Mouse (Mus musculus) inflammation-experienced regulatory T-cells, adult 16 weeks (primary cell): ENCODE results near the gene Gle1. TPM values are rescaled to one million over a fixed set of nuclear protein-coding genes. Genes with fewer than 3 reads are reported as not detected.

Experiments used
- polyA plus RNA-seq: library from polyadenylated mRNA; unstranded; fragments of 100-300 nt; shearing (Covaris generic); gene quantifications from one replicate; pipeline ENCODE4 v1.2.1, GENCODE M21; 2017

Gene Gle1
- 84.5 TPM for polyA plus RNA-seq

DNA sequence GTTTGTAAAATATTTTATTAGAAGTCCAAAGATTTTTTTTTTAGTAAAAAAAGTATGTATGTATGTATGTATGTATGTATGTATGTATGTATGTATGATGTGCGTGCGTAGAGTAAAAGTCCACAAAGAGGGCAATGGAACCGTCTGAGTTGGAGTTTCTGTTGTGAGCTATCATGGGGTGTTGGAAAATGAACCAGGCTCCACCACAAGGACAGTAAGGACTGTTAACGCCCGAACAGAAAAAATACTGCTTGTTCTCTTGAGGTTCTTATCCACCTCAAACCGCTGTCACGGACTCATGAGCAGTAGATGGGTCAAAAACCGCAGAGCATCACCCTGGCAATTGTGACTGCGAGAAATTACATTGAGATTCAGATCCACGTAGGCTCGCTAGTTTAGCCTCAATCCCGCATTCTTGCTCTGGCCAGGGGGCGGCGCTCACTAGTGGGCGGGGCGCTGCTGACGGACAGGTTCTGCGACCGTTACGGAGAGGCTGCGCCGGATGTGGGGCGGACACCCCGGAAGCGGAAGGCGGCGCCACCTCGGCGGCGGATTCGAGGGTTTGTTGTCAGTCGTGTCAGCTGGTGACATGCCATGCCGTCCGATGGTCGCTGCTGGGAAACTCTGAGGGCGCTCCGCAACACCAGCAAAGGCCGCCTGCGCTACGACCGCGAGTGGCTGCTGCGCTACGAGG is at the start of gene Gle1:
Gene Gle1, plus strand, starts transcription at position 521 of the 694 bp plus-strand sequence.

DNA sequence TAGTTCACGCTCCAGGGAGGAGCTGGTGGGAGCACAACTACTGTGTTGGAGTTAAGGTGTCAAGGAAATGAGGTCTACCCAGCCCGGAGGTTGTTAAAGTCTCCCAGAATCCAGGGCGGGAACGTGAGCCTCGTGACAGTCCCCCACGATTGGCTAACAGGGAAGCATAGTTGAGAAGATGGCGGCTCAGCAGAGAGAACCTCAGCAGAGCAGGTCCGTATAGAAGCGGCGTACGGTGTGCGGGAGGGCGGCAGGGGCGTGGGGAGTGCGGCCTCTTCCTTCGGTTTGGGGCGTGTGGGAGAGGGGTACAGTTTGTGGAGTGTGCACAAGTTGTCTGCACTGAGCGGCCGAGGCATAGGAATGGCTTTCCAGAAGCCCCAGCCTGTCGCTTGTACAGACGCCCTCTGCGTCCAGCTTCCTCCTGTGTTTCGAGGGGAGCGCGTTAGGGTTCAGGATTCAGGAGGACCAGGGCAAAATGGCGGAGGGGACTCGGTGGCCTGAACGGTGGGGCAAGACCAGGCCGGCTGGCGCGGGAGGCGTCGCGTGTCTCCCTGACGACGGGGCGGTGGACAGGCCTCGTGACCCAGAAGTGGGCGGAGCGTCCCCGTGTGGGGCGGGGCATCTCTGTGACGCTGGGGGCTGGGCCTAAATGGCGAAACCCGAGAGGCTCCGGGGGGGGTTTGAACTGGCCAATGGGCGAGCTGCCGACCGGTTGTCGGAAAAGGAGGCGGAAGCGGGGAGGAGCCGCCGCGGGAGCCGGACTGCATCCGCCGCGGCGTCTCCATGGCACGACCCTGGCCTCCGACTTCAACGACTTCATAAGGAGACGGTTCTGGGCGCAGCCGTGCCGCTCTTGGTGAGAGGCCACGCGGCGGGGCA is 45.9 kb upstream of the Gle1 start, which contains the start of gene Odf2:
Gene Odf2, plus strand, starts transcription at position 156 of the 879 bp plus-strand sequence.

DNA sequence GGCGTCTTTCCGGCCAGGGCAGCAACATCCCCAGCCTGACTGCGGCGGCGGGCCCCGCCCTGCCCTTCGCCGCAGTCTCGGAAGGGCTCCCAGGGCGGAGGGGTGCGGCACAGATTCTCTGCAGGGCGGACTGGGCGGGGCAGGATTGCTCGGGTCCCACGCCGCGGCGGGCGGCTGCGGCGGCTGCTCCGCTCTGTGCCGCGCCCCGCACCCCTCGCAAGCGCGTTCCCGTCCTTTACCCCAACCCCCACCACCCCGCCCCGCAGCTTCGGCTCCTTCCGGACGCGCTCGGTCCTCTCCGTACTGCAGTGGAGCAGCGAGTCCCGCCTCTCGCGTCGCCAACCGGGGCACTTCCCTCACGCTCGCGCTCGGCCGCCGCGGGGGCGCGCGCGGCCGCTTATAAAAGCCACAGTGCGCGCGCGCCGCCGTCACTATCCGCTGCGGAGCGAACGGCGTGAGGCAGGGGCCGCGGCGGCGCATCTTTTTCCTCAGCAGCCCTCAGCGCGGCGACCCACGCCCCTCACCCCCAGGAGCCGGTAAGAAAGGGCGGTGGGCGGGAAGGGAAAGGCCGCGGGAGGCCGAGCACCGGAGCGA is 30.1 kb downstream of the Gle1 start, which contains the start of gene Sptan1:
Gene Sptan1, plus strand, starts transcription at position 311 of the 594 bp plus-strand sequence.

Other genes starting within 250 kb of the Gle1 start
- gene Gm13420, start 183.7 kb upstream of the Gle1 start, polyA plus RNA-seq = not detected
- gene Gm13547, start 176.1 kb upstream of the Gle1 start, polyA plus RNA-seq = 0.61 TPM
- 10.7 TPM for gene Coq4, start 147.9 kb upstream of the Gle1 start, polyA plus RNA-seq
- gene Trub2, start 146.9 kb upstream of the Gle1 start, polyA plus RNA-seq = 41.5 TPM
- gene Slc27a4, start 132.8 kb upstream of the Gle1 start, polyA plus RNA-seq = 3.7 TPM
- gene Urm1, start 115.4 kb upstream of the Gle1 start, polyA plus RNA-seq = 19.7 TPM
- gene Cercam, start 66.3 kb upstream of the Gle1 start, polyA plus RNA-seq = 0.41 TPM
- gene Odf2, start 46.2 kb upstream of the Gle1 start, polyA plus RNA-seq = 85.8 TPM
- gene Sptan1, start 30.1 kb downstream of the Gle1 start, polyA plus RNA-seq = 124 TPM
- 1.7 TPM for gene Wdr34, start 113.5 kb downstream of the Gle1 start, polyA plus RNA-seq
- 141 TPM for gene Set, start 122.0 kb downstream of the Gle1 start, polyA plus RNA-seq
- gene Pkn3, start 142.3 kb downstream of the Gle1 start, polyA plus RNA-seq = 2.5 TPM
- 32.3 TPM for gene Zdhhc12, start 158.2 kb downstream of the Gle1 start, polyA plus RNA-seq
- 37.3 TPM for gene Zer1, start 189.2 kb downstream of the Gle1 start, polyA plus RNA-seq
- gene Tbc1d13, start 198.3 kb downstream of the Gle1 start, polyA plus RNA-seq = 8.8 TPM
- gene Endog, start 236.1 kb downstream of the Gle1 start, polyA plus RNA-seq = 2.6 TPM
- gene Spout1, start 243.0 kb downstream of the Gle1 start, polyA plus RNA-seq = 47.6 TPM